Mouse (Mus musculus): ENCODE measurements around the gene Clip2.

Clip2 gene

GRCm38 (mm10) chr5:134565696-134566095, 13.5 kb upstream of the Clip2 start:
- in situ Hi-C loops (cut with MboI, MseI), result no loop called here

- in situ Hi-C loops (cut with MboI, MseI), result no loop called here
Observed at GRCm38 (mm10) chr5:134564272-134564671, 12.0 kb upstream of the Clip2 start.

GRCm38 (mm10) chr5:134560450-134561171, 8.4 kb upstream of the Clip2 start:
- in situ Hi-C loops (cut with MboI, MseI), result no loop called here

GRCm38 (mm10) chr5:134560071-134560449, 7.8 kb upstream of the Clip2 start, which contains the start of gene Syna:
Gene Syna (minus strand): TSS chr5:134560171.
- in situ Hi-C loops (cut with MboI, MseI), result no loop called here

GRCm38 (mm10) chr5:134555463-134556164, 3.4 kb upstream of the Clip2 start:
- in situ Hi-C loops (cut with MboI, MseI), result no loop called here

GRCm38 (mm10) chr5:134553951-134554546, 1.8 kb upstream of the Clip2 start:
- in situ Hi-C loops (cut with MboI, MseI), result no loop called here

- in situ Hi-C loops (cut with MboI, MseI), result no loop called here
Observed at GRCm38 (mm10) chr5:134551233-134552109, 763 bp downstream of the Clip2 start.

- in situ Hi-C loops (cut with MboI, MseI), result no loop called here
Observed at GRCm38 (mm10) chr5:134550836-134551232, 1.4 kb downstream of the Clip2 start.

- in situ Hi-C loops (cut with MboI, MseI), result no loop called here
Observed at GRCm38 (mm10) chr5:134549640-134550168, 2.5 kb downstream of the Clip2 start.

- in situ Hi-C loops (cut with MboI, MseI), result no loop called here
Observed at GRCm38 (mm10) chr5:134548306-134548705, 3.9 kb downstream of the Clip2 start.

GRCm38 (mm10) chr5:134546790-134547189, 5.4 kb downstream of the Clip2 start:
- in situ Hi-C loops (cut with MboI, MseI), result no loop called here

GRCm38 (mm10) chr5:134545242-134545629, 7.0 kb downstream of the Clip2 start:
- in situ Hi-C loops (cut with MboI, MseI), result no loop called here

- in situ Hi-C loops (cut with MboI, MseI), result no loop called here
Observed at GRCm38 (mm10) chr5:134544516-134545241, 7.6 kb downstream of the Clip2 start.

- in situ Hi-C loops (cut with MboI, MseI), result no loop called here
Observed at GRCm38 (mm10) chr5:134541640-134542039, 10.6 kb downstream of the Clip2 start.

GRCm38 (mm10) chr5:134540881-134541280, 11.4 kb downstream of the Clip2 start:
- in situ Hi-C loops (cut with MboI, MseI), result no loop called here

GRCm38 (mm10) chr5:134539891-134540290, 12.3 kb downstream of the Clip2 start:
- in situ Hi-C loops (cut with MboI, MseI), result no loop called here

- in situ Hi-C loops (cut with MboI, MseI), result no loop called here
Observed at GRCm38 (mm10) chr5:134536036-134536435, 16.2 kb downstream of the Clip2 start.

GRCm38 (mm10) chr5:134532417-134532816, 19.8 kb downstream of the Clip2 start:
- in situ Hi-C loops (cut with MboI, MseI), result no loop called here

GRCm38 (mm10) chr5:134531585-134531984, 20.6 kb downstream of the Clip2 start:
- in situ Hi-C loops (cut with MboI, MseI), result no loop called here

- in situ Hi-C loops (cut with MboI, MseI), result no loop called here
Observed at GRCm38 (mm10) chr5:134530830-134531229, 21.4 kb downstream of the Clip2 start.

GRCm38 (mm10) chr5:134528488-134528887, 23.7 kb downstream of the Clip2 start:
- in situ Hi-C loops (cut with MboI, MseI), result no loop called here
